Mouse (Mus musculus) CH12.LX (cell line): ENCODE measurements around the gene Ror1. TPM values are rescaled to one million over a fixed set of nuclear protein-coding genes. Genes with fewer than 3 reads are reported as not detected.

Experiments
- DNase-seq: peaks from one replicate; pipeline ENCODE4 v3.0.0-alpha.2; 2013; ENCODE audit errors: extremely low read depth
- H3K27ac ChIP-seq: 2 replicates; pipeline ENCODE4 v1.5.1; 2012; ENCODE audit warnings: low read depth, mild to moderate bottlenecking, control low read depth, moderate library complexity; ENCODE audit not compliant: insufficient read depth
- H3K27me3 ChIP-seq: replicated peaks from 2 replicates; pipeline ENCODE3; 2012; ENCODE audit warnings: inconsistent platforms
- H3K36me3 ChIP-seq, 2 experiments: replicated peaks in 1 of 2; 2 replicates each; pipeline versions ENCODE3 to v1.6.1; 2012; ENCODE audit warnings: inconsistent platforms in 1 of 2, low read length in 1 of 2, mild to moderate bottlenecking in 1 of 2, mixed read lengths in 1 of 2, moderate library complexity in 1 of 2; ENCODE audit not compliant: control insufficient read depth in 1 of 2, insufficient read depth in 1 of 2
- H3K4me1 ChIP-seq, 2 experiments: 2 replicates each; pipeline ENCODE4 v1.6.1; 2012; ENCODE audit warnings: inconsistent platforms in 1 of 2, moderate library complexity in 1 of 2; ENCODE audit not compliant: insufficient read depth in 2 of 2, control insufficient read depth in 1 of 2
- H3K4me2 ChIP-seq: 2 replicates; pipeline ENCODE4 v1.6.1; 2012; ENCODE audit warnings: low read depth, mild to moderate bottlenecking, control low read depth; ENCODE audit not compliant: poor library complexity, insufficient read depth, severe bottlenecking
- H3K4me3 ChIP-seq, 3 experiments: fragments of 150-350 bp in 1 of 3; sonication (generic) in 1 of 3; replicated peaks in 1 of 3; 2 replicates each; pipeline versions ENCODE3 to v1.5.1; 2011 to 2012; ENCODE audit warnings: low read depth in 2 of 3, low read length in 2 of 3, mild to moderate bottlenecking in 2 of 3, moderate library complexity in 2 of 3, control low read depth in 1 of 3, improper control_type of control experiment in 1 of 3, inconsistent platforms in 1 of 3, mixed read lengths in 1 of 3; ENCODE audit not compliant: poor library complexity in 1 of 3
- H3K79me2 ChIP-seq: replicated peaks from 2 replicates; pipeline ENCODE4 v1.6.1; 2012; ENCODE audit warnings: mild to moderate bottlenecking, moderate library complexity; ENCODE audit not compliant: control insufficient read depth, poor library complexity, insufficient read depth, severe bottlenecking; ENCODE audit errors: extremely low read depth
- H3K9ac ChIP-seq: 2 replicates; pipeline ENCODE4 v1.6.1; 2012; ENCODE audit warnings: low read depth, mild to moderate bottlenecking, control low read depth, moderate library complexity; ENCODE audit not compliant: insufficient read depth
- H3K9me3 ChIP-seq: replicated peaks from 2 replicates; pipeline ENCODE3; 2012; ENCODE audit warnings: low read length, inconsistent platforms, mixed read lengths
- CHD1 ChIP-seq: IDR thresholded peaks from 2 replicates; pipeline ENCODE4 v1.6.1; 2012; ENCODE audit warnings: low read depth, low read length, improper control_type of control experiment, inconsistent platforms
- CHD2 ChIP-seq: IDR thresholded peaks from 2 replicates; pipeline ENCODE4 v1.6.1; 2011; ENCODE audit warnings: low read length, improper control_type of control experiment
- CTCF ChIP-seq, 2 experiments: IDR thresholded peaks in 1 of 2; conservative IDR thresholded peaks in 1 of 2; 2 replicates each; pipeline ENCODE4 v1.5.1; 2011 to 2012; ENCODE audit warnings: low read depth in 2 of 2, low read length in 2 of 2, improper control_type of control experiment in 1 of 2, inconsistent platforms in 1 of 2, mild to moderate bottlenecking in 1 of 2, moderate library complexity in 1 of 2
- EP300 ChIP-seq: IDR thresholded peaks from 2 replicates; pipeline ENCODE4 v1.6.1; 2011; ENCODE audit warnings: low read length, improper control_type of control experiment
- ETS1 ChIP-seq: conservative IDR thresholded peaks from 2 replicates; pipeline ENCODE4 v1.6.1; 2012; ENCODE audit warnings: low read depth, mild to moderate bottlenecking, inconsistent platforms, low read length, improper control_type of control experiment, moderate library complexity
- GABPA ChIP-seq: IDR thresholded peaks from 2 replicates; pipeline ENCODE4 v1.6.1; 2012; ENCODE audit warnings: low read depth, low read length, improper control_type of control experiment, inconsistent platforms; ENCODE audit not compliant: insufficient replicate concordance
- HCFC1 ChIP-seq: IDR thresholded peaks from 2 replicates; pipeline ENCODE4 v1.6.1; 2012; ENCODE audit warnings: low read depth, mild to moderate bottlenecking, inconsistent platforms, low read length, improper control_type of control experiment
- MXI1 ChIP-seq: IDR thresholded peaks from 2 replicates; pipeline ENCODE4 v1.6.1; 2011; ENCODE audit warnings: mild to moderate bottlenecking, low read depth, low read length, improper control_type of control experiment
- NELFE ChIP-seq: IDR thresholded peaks from 2 replicates; pipeline ENCODE4 v1.6.1; 2011; ENCODE audit warnings: low read depth, low read length, improper control_type of control experiment
- NRF1 ChIP-seq: IDR thresholded peaks from 2 replicates; pipeline ENCODE4 v1.6.1; 2014; ENCODE audit warnings: low read depth, mild to moderate bottlenecking, inconsistent platforms, low read length, improper control_type of control experiment, moderate library complexity
- POLR2A ChIP-seq: IDR thresholded peaks from 2 replicates; pipeline ENCODE4 v1.6.1; 2011; ENCODE audit warnings: low read depth, mild to moderate bottlenecking, improper control_type of control experiment, low read length
- POLR2AphosphoS2 ChIP-seq: IDR thresholded peaks from 2 replicates; pipeline ENCODE4 v1.6.1; 2011; ENCODE audit warnings: low read depth, low read length, improper control_type of control experiment
- RCOR1 ChIP-seq: conservative IDR thresholded peaks from 2 replicates; pipeline ENCODE4 v1.6.1; 2012; ENCODE audit warnings: low read depth, mild to moderate bottlenecking, inconsistent platforms, low read length, improper control_type of control experiment
- SMC3 ChIP-seq: IDR thresholded peaks from 2 replicates; pipeline ENCODE4 v1.6.1; 2011; ENCODE audit warnings: low read depth, low read length, improper control_type of control experiment
- TCF12 ChIP-seq: IDR thresholded peaks from 2 replicates; pipeline ENCODE4 v1.6.1; 2014; ENCODE audit warnings: low read depth, mild to moderate bottlenecking, inconsistent platforms, low read length, improper control_type of control experiment
- UBTF ChIP-seq: IDR thresholded peaks from 2 replicates; pipeline ENCODE4 v1.6.1; 2012; ENCODE audit warnings: low read depth, mild to moderate bottlenecking, inconsistent platforms, low read length, improper control_type of control experiment, moderate library complexity
- USF1 ChIP-seq: IDR thresholded peaks from 2 replicates; pipeline ENCODE4 v1.6.1; 2014; ENCODE audit warnings: low read depth, mild to moderate bottlenecking, inconsistent platforms, low read length, improper control_type of control experiment
- ZKSCAN1 ChIP-seq: IDR thresholded peaks from 2 replicates; pipeline ENCODE4 v1.6.1; 2012; ENCODE audit warnings: low read depth, inconsistent platforms, low read length, improper control_type of control experiment, borderline replicate concordance
- ZMIZ1 ChIP-seq: IDR thresholded peaks from 2 replicates; pipeline ENCODE4 v1.6.1; 2012; ENCODE audit warnings: low read depth, mild to moderate bottlenecking, inconsistent platforms, low read length, improper control_type of control experiment
- ZNF384 ChIP-seq: IDR thresholded peaks from 2 replicates; pipeline ENCODE4 v1.6.1; 2012; ENCODE audit warnings: low read depth, low read length, improper control_type of control experiment, inconsistent platforms
- dilution Hi-C: fragments of 300-500 bp; cut with MboI; formaldehyde crosslinking; loops from 2 replicates; pipeline ENCODE4 v1.14.3; 2020; ENCODE audit warnings: low sequenced_read_pairs; ENCODE audit not compliant: extremely low pct_unique_long_range_greater_than_20kb, extremely low pct_ligation_motif_present
- in situ Hi-C: fragments of 300-500 bp; cut with MboI; formaldehyde crosslinking; loops from 3 replicates; pipeline ENCODE4 v1.14.3; 2019; ENCODE audit warnings: low sequenced_read_pairs, low pct_ligation_motif_present, low pct_unique_long_range_greater_than_20kb, mixed read lengths
- polyA plus RNA-seq: library from polyadenylated mRNA; unstranded; fragments of >175 nt; gene quantifications from 2 replicates; pipeline ENCODE4 v1.2.1, GENCODE M21; 2012; ENCODE audit warnings: low read depth; ENCODE audit not compliant: insufficient read length
- total RNA-seq, 2 experiments: library from RNA; depleted of rRNA; stranded (reverse); fragments of 300-350 nt in 1 of 2; fragments of >200 nt in 1 of 2; gene quantifications; 2 replicates each; pipeline ENCODE4 v1.2.3; 2012 to 2014

Ror1 gene
- total and polyA plus RNA-seq, 3 experiments: not detected

DNA sequence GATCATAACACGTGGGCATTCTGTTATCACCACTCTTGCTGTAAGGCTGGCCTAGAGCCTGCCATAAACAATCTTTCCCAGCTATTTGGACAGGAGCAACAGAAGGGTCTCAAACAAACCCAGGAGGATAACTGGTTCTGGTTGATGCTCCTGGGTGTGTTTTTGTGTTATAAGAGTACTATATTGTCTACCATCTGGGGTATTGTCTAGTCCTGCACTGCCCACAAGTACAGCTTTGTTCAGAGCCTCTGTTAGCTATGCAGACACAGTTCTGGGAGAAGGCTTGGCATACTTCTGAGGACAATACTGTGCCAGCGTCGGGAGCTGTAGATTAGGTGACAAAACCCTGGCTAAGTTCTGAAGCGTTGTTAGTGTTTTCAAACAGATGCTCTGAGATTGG is 113.5 kb downstream of the Ror1 start:
- TF ChIP-seq EP300: no peak
- TF ChIP-seq USF1: no peak
- no peak for TF ChIP-seq CTCF (conservative IDR thresholded peaks at IDR 0.05 in 1 of 2, IDR thresholded peaks at IDR 0.05 in 1 of 2; ENCODE audit: low read depth in 2 of 2, low read length in 2 of 2)
- no peak for TF ChIP-seq TCF12
- no peak for TF ChIP-seq SMC3
- no peak for TF ChIP-seq ZMIZ1
- no peak for TF ChIP-seq NELFE
- TF ChIP-seq ZNF384: no peak
- no peak for TF ChIP-seq GABPA
- no peak for TF ChIP-seq MXI1
- no peak for TF ChIP-seq ZKSCAN1
- no peak for TF ChIP-seq POLR2A
- TF ChIP-seq NRF1: no peak
- no peak for TF ChIP-seq ETS1
- H3K4me2 ChIP-seq: no peak overlapping the region
- no peaks in the 10 kb centered on the region for H3K4me1 ChIP-seq
- H3K9ac ChIP-seq: no peak overlapping the region
- H3K4me3 ChIP-seq: no peak overlapping the region
- no peak for DNase-seq
- in situ Hi-C loops (loop anchor here (25.0 kb wide), 1 partner anchor 172 kb away; no protein-coding TSS in a partner anchor), dilution Hi-C loops (no loop called here)
- no peaks in the 10 kb centered on the region for H3K79me2 ChIP-seq
- no peaks in the 10 kb centered on the region for H3K36me3 ChIP-seq
- H3K27me3 ChIP-seq: no peaks in the 10 kb centered on the region
- peaks cover 28% of the 10 kb centered on the region for H3K9me3 ChIP-seq
- H3K27ac ChIP-seq: no peak overlapping the region

DNA sequence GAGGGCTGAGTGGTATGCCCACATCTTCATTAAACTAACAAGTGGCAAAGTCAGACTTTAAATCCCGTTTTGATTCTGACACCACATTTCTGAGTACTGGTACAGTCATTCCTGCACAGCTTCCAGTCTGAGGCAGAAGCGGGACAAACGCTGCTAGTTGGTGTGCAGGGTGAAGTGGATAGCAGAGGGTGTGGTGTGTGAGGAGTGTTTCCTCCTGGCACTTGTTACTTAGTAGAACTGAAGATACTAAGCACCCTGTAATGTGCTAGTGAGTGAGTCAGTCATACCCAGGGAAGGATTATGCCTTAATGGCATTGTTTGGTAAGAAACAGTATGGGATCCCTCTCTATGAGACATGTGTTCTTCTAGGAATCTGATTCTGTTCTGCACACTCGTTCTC is 115.7 kb downstream of the Ror1 start:
- TF ChIP-seq GABPA (no peak), CHD1 (no peak), RCOR1 (no peak), NRF1 (no peak), POLR2A (no peak), POLR2AphosphoS2 (no peak), HCFC1 (no peak), ZMIZ1 (no peak), UBTF (no peak), CHD2 (no peak), CTCF (conservative IDR thresholded peaks at IDR 0.05 in 1 of 2, IDR thresholded peaks at IDR 0.05 in 1 of 2; ENCODE audit: low read depth in 2 of 2, low read length in 2 of 2) (no peak)
- dilution Hi-C loops: no loop called here

More for the DNA sequence above, 115.7 kb downstream of the Ror1 start:
- H3K27me3 ChIP-seq: no peaks in the 10 kb centered on the region
- no peak overlapping the region for H3K4me2 ChIP-seq
- no peak for DNase-seq
- in situ Hi-C loops: loop anchor here (25.0 kb wide), 1 partner anchor 174 kb away; no protein-coding TSS in a partner anchor
- H3K27ac ChIP-seq: no peak overlapping the region
- no peak overlapping the region for H3K4me3 ChIP-seq
- peaks cover 24% of the 10 kb centered on the region for H3K9me3 ChIP-seq
- no peaks in the 10 kb centered on the region for H3K36me3 ChIP-seq
- no peaks in the 10 kb centered on the region for H3K79me2 ChIP-seq
- no peaks in the 10 kb centered on the region for H3K4me1 ChIP-seq
- no peak overlapping the region for H3K9ac ChIP-seq
